Mouse (Mus musculus) liver, embryonic 18 days (tissue): ENCODE results near the gene Acp6. TPM values are rescaled to one million over a fixed set of nuclear protein-coding genes. Genes with fewer than 3 reads are reported as not detected.

Experiments
- polyA plus RNA-seq: library from polyadenylated mRNA; depleted of rRNA; stranded (reverse); fragments of >200 nt; gene quantifications from 2 replicates; pipeline ENCODE4 v1.2.3, GENCODE M21; 2012; rRNA removed

Gene Acp6
- polyA plus RNA-seq, result 19.4 and 20.5 TPM in 2 replicates

DNA sequence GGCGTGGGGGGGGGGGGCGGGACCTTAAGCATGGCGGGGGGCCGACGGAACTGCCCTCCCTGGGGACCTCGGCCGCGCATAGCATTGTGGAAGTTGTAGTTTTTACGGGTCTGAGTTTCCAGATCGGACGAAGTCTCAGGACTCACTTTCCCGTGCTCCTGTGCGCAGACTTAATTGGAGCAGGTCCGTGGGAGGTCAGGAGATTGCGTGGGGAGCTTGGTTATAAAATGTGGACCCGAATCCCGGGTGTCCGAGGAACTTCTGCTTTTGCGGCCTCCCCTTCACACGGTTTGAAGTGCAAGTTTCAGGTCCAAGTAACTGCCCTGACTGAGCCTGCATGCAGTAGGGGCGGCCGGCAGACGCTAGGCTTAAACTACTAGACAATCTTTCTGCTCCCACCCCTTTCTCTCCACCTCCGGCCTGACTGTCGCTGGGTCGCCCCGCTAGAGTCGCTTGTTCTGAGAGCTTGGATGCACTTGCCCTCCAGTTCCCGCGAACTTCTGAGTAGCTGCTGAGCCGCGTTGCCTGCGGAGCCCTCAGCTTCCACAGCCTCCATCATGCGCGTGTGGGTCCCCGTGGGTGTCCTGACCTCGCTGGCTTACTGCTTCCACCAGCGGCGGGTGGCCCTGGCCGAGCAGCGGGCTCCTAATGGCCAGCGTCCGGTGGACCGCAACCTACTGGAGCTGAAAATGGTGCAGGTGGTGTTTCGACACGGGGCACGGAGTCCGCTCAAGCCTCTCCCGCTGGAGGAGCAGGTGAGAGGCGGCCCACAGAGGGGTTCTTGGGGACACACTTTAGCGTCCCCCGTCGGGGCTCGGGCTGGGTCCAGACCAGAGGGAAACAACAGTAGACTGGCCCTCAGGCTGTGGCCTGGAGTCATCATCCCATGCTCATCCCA is at the start of gene Acp6:
TSS of gene Acp6 (plus strand) at position 167 of the 898 bp plus-strand sequence.

Other genes with a start within 250 kb of the Acp6 start
- not detected in 2 replicates for gene Gja8, start 232.8 kb upstream of the Acp6 start, polyA plus RNA-seq
- gene Bcl9, start 139.1 kb downstream of the Acp6 start, polyA plus RNA-seq, result 2.2 and 2.5 TPM in 2 replicates